Mouse (Mus musculus): Measurements from ENCODE around the gene Abcb4. TPM values are rescaled to one million over a fixed set of nuclear protein-coding genes. Genes with fewer than 3 reads are reported as not detected.

Gene Abcb4
- polyA plus RNA-seq, 1 experiment from 2014 or later = 0.27 TPM

DNA sequence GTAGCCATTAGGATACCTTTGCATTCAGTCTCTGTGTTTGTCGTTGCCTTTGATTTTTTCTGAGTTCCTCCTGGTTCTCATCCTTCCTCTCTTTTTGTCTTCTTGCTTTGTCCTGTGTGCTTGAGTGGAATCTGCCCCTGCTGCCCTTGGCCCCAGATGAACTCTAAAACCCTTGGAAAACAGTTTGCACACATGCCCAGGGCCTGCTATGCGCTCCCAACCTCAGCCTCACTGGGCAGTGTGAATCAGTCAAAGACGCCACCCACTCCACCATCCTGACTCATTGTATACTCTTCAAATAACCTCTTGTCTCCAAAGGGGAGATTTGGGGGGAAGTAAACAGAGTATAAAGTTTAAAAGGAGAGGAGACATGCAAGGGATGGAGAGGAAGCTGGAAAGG, 4.7 kb downstream of the Abcb4 start:
- DNase-seq (ENCODE audit: low spot score) (no peak), ATAC-seq (replicated peaks; ENCODE audit: low FRiP score, low TSS enrichment, low read depth) (no peak)
- no peaks in the 10 kb centered on the region for H3K9me3 ChIP-seq (ENCODE audit: control insufficient read depth, low read length)
- H3K4me2 ChIP-seq (ENCODE audit: low read length) = no peak overlapping the region
- H3K9ac ChIP-seq (ENCODE audit: low read length) = no peak overlapping the region
- no peaks in the 10 kb centered on the region for H3K4me1 ChIP-seq (replicated peaks; ENCODE audit: control insufficient read depth, insufficient read depth, low read length)
- 71% methylated on average over 3 of the region's 3 CpGs for WGBS
- H3K36me3 ChIP-seq (ENCODE audit: control insufficient read depth, insufficient read depth, low read length) = no peaks in the 10 kb centered on the region
- H3K27ac ChIP-seq (ENCODE audit: low read depth) = no peak overlapping the region
- no peak overlapping the region for H3K4me3 ChIP-seq (ENCODE audit: low read depth, low read length)
- 0 out of 2 replicates have a peak, but pooled peaks cover 8% of the 10 kb centered on the region for H3K27me3 ChIP-seq (replicated peaks; ENCODE audit: control insufficient read depth, insufficient read depth, low read length)

DNA sequence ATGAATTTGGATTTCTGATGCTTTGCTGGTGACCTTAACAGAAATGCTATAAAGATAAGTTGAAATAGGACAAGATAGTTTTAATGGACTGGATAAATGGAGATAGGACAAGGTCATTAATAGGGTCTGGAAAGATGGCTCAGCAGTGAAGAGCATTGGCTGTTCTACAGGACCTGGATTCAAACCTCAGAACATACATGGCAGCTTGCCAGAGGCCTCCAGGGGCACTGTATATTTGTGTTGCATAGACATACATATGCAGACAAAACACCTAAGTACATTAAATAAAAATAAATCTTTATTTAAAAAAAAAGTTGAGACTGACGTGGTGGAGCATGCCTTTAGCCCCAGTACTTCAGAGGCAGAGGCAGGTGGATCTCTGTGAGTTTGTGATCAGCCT, 7.5 kb downstream of the Abcb4 start:
- no peak overlapping the region for H3K9ac ChIP-seq (ENCODE audit: low read length)
- no peaks in the 10 kb centered on the region for H3K27me3 ChIP-seq (replicated peaks; ENCODE audit: control insufficient read depth, insufficient read depth, low read length)
- ATAC-seq (replicated peaks; ENCODE audit: low FRiP score, low TSS enrichment, low read depth) (no peak), DNase-seq (ENCODE audit: low spot score) (no peak)
- H3K27ac ChIP-seq (ENCODE audit: low read depth) = no peak overlapping the region
- no peak overlapping the region for H3K4me2 ChIP-seq (ENCODE audit: low read length)
- H3K36me3 ChIP-seq (ENCODE audit: control insufficient read depth, insufficient read depth, low read length) = no peaks in the 10 kb centered on the region
- 76% methylated on average over 1 of the region's 1 CpGs for WGBS
- H3K4me1 ChIP-seq (replicated peaks; ENCODE audit: control insufficient read depth, insufficient read depth, low read length) = no peaks in the 10 kb centered on the region
- H3K4me3 ChIP-seq (ENCODE audit: low read depth, low read length) = no peak overlapping the region
- H3K9me3 ChIP-seq (ENCODE audit: control insufficient read depth, low read length) = no peaks in the 10 kb centered on the region

- Histone ChIP-seq H3K36me3 (ENCODE audit: control insufficient read depth, insufficient read depth, low read length) (no peaks in the 10 kb centered on the region), H3K9ac (ENCODE audit: low read length) (no peak overlapping the region), H3K4me2 (ENCODE audit: low read length) (no peak overlapping the region), H3K27me3 (replicated peaks; ENCODE audit: control insufficient read depth, insufficient read depth, low read length) (no peaks in the 10 kb centered on the region), H3K9me3 (ENCODE audit: control insufficient read depth, low read length) (no peaks in the 10 kb centered on the region), H3K4me1 (replicated peaks; ENCODE audit: control insufficient read depth, insufficient read depth, low read length) (no peaks in the 10 kb centered on the region), H3K27ac (ENCODE audit: low read depth) (no peak overlapping the region), H3K4me3 (ENCODE audit: low read depth, low read length) (no peak overlapping the region)
- DNase-seq (ENCODE audit: low spot score) (no peak), ATAC-seq (replicated peaks; ENCODE audit: low FRiP score, low TSS enrichment, low read depth) (no peak)
- 80% methylated on average over 6 of the region's 6 CpGs for WGBS
Observed at GRCm38 (mm10) chr5:8902141-8902817, 8.8 kb downstream of the Abcb4 start.

GRCm38 (mm10) chr5:8904539-8904938, 11.0 kb downstream of the Abcb4 start:
- H3K4me3 ChIP-seq (ENCODE audit: low read depth, low read length) = no peak overlapping the region
- 79% methylated on average over 6 of the region's 6 CpGs for WGBS
- no peak overlapping the region for H3K27ac ChIP-seq (ENCODE audit: low read depth)
- H3K9ac ChIP-seq (ENCODE audit: low read length) = no peak overlapping the region
- no peaks in the 10 kb centered on the region for H3K36me3 ChIP-seq (ENCODE audit: control insufficient read depth, insufficient read depth, low read length)
- ATAC-seq (replicated peaks; ENCODE audit: low FRiP score, low TSS enrichment, low read depth) (no peak), DNase-seq (ENCODE audit: low spot score) (no peak)
- no peak overlapping the region for H3K4me2 ChIP-seq (ENCODE audit: low read length)
- H3K27me3 ChIP-seq (replicated peaks; ENCODE audit: control insufficient read depth, insufficient read depth, low read length) = no peaks in the 10 kb centered on the region
- H3K4me1 ChIP-seq (replicated peaks; ENCODE audit: control insufficient read depth, insufficient read depth, low read length) = no peaks in the 10 kb centered on the region
- H3K9me3 ChIP-seq (ENCODE audit: control insufficient read depth, low read length) = no peaks in the 10 kb centered on the region

- no peaks in the 10 kb centered on the region for H3K27me3 ChIP-seq (replicated peaks; ENCODE audit: control insufficient read depth, insufficient read depth, low read length)
- H3K9me3 ChIP-seq (ENCODE audit: control insufficient read depth, low read length) = no peaks in the 10 kb centered on the region
- DNase-seq (ENCODE audit: low spot score) (no peak), ATAC-seq (replicated peaks; ENCODE audit: low FRiP score, low TSS enrichment, low read depth) (no peak)
- H3K36me3 ChIP-seq (ENCODE audit: control insufficient read depth, insufficient read depth, low read length) = no peaks in the 10 kb centered on the region
- no peak overlapping the region for H3K4me2 ChIP-seq (ENCODE audit: low read length)
- no peak overlapping the region for H3K9ac ChIP-seq (ENCODE audit: low read length)
- H3K4me1 ChIP-seq (replicated peaks; ENCODE audit: control insufficient read depth, insufficient read depth, low read length) = no peaks in the 10 kb centered on the region
- WGBS = 84% methylated on average over 8 of the region's 8 CpGs
- no peak overlapping the region for H3K27ac ChIP-seq (ENCODE audit: low read depth)
- H3K4me3 ChIP-seq (ENCODE audit: low read depth, low read length) = no peak overlapping the region
Observed at GRCm38 (mm10) chr5:8911567-8912198, 18.2 kb downstream of the Abcb4 start.

GRCm38 (mm10) chr5:8916400-8916799, 22.9 kb downstream of the Abcb4 start:
- H3K36me3 ChIP-seq (ENCODE audit: control insufficient read depth, insufficient read depth, low read length) = no peaks in the 10 kb centered on the region
- no peak for DNase-seq (ENCODE audit: low spot score)
- WGBS = 86% methylated on average over 2 of the region's 2 CpGs
- H3K4me2 ChIP-seq (ENCODE audit: low read length) = no peak overlapping the region
- no peak overlapping the region for H3K27ac ChIP-seq (ENCODE audit: low read depth)
- no peak for ATAC-seq (replicated peaks; ENCODE audit: low FRiP score, low TSS enrichment, low read depth)
- H3K4me1 ChIP-seq (replicated peaks; ENCODE audit: control insufficient read depth, insufficient read depth, low read length) = no peaks in the 10 kb centered on the region
- H3K9ac ChIP-seq (ENCODE audit: low read length) = no peak overlapping the region
- no peaks in the 10 kb centered on the region for H3K27me3 ChIP-seq (replicated peaks; ENCODE audit: control insufficient read depth, insufficient read depth, low read length)
- H3K9me3 ChIP-seq (ENCODE audit: control insufficient read depth, low read length) = no peaks in the 10 kb centered on the region
- H3K4me3 ChIP-seq (ENCODE audit: low read depth, low read length) = no peak overlapping the region

DNA sequence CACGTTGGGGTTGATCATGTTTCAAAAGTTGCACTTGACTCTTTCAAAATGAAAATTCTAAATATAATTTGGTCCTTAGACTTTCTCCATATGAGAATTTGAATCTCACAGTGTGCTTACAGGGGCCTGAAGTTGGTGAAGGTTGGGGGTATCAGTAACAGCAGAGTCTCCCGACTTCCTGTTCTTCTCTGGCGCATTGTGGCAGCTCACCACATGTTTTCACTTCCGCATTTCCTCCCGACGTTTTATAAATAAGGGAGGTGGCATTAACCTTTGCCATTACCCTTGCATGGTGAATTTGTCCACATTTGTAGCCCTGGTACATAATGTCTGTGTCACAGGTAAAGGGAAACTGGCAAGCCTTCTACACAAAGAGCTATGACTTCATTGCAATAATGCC, 23.6 kb downstream of the Abcb4 start:
- 76% methylated on average over 6 of the region's 6 CpGs for WGBS
- Histone ChIP-seq H3K9me3 (ENCODE audit: control insufficient read depth, low read length) (no peaks in the 10 kb centered on the region), H3K9ac (ENCODE audit: low read length) (no peak overlapping the region), H3K36me3 (ENCODE audit: control insufficient read depth, insufficient read depth, low read length) (no peaks in the 10 kb centered on the region), H3K27me3 (replicated peaks; ENCODE audit: control insufficient read depth, insufficient read depth, low read length) (no peaks in the 10 kb centered on the region), H3K4me1 (replicated peaks; ENCODE audit: control insufficient read depth, insufficient read depth, low read length) (no peaks in the 10 kb centered on the region), H3K4me2 (ENCODE audit: low read length) (no peak overlapping the region), H3K4me3 (ENCODE audit: low read depth, low read length) (no peak overlapping the region), H3K27ac (ENCODE audit: low read depth) (no peak overlapping the region)
- DNase-seq (ENCODE audit: low spot score) (no peak), ATAC-seq (replicated peaks; ENCODE audit: low FRiP score, low TSS enrichment, low read depth) (no peak)

DNA sequence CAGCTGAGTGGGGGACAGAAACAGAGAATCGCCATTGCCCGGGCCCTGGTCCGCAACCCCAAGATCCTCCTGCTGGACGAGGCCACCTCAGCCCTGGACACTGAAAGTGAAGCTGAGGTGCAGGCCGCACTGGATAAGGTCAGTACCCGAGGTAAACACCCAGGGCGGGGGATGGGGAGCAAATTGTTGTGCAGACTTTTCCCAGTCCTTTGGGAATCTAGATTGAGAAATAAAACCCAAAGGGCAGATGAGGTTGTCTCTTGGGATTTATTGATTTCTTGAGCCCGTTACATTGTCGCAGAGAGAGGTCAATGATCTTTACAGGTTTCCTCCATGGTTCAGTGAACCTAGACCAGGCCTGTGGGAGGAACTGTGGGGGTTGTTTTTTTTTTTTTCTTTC, 34.9 kb downstream of the Abcb4 start:
- ATAC-seq (replicated peaks; ENCODE audit: low FRiP score, low TSS enrichment, low read depth) = no peak
- no peaks in the 10 kb centered on the region for H3K36me3 ChIP-seq (ENCODE audit: control insufficient read depth, insufficient read depth, low read length)
- peaks cover 5% of the 10 kb centered on the region; the same call in 1 of the 2 replicates for H3K9me3 ChIP-seq (ENCODE audit: control insufficient read depth, low read length)
- 78% methylated on average over 9 of the region's 9 CpGs for WGBS
- H3K4me2 ChIP-seq (ENCODE audit: low read length) = no peak overlapping the region
- H3K27me3 ChIP-seq (replicated peaks; ENCODE audit: control insufficient read depth, insufficient read depth, low read length) = no peaks in the 10 kb centered on the region
- H3K27ac ChIP-seq (ENCODE audit: low read depth) = no peak overlapping the region
- no peaks in the 10 kb centered on the region for H3K4me1 ChIP-seq (replicated peaks; ENCODE audit: control insufficient read depth, insufficient read depth, low read length)
- no peak overlapping the region for H3K9ac ChIP-seq (ENCODE audit: low read length)
- DNase-seq (ENCODE audit: low spot score) = no peak
- no peak overlapping the region for H3K4me3 ChIP-seq (ENCODE audit: low read depth, low read length)

DNA sequence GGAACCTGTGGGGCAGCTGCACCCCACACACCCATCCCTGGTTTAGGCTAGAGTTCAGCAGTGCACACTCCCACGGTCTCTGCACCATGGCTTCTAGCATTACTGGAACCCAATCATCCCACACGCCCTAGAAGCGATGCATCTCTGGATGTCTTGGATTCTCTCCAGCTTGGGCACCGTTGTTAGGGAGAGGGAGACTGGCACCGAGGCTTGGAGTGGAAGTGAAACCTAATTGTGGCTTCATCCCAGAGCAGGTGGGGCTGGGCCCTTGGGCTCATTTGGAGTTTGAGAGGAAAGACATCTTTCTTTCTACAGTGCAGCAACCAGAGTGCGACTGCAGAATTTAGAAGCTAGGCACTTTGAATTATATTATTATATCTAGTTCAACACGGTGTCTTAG, 44.4 kb downstream of the Abcb4 start:
- WGBS = 90% methylated on average over 7 of the region's 7 CpGs
- Histone ChIP-seq H3K9me3 (ENCODE audit: control insufficient read depth, low read length) (no peaks in the 10 kb centered on the region), H3K4me1 (replicated peaks; ENCODE audit: control insufficient read depth, insufficient read depth, low read length) (no peaks in the 10 kb centered on the region), H3K27ac (ENCODE audit: low read depth) (no peak overlapping the region), H3K4me3 (ENCODE audit: low read depth, low read length) (no peak overlapping the region), H3K4me2 (ENCODE audit: low read length) (no peak overlapping the region), H3K36me3 (ENCODE audit: control insufficient read depth, insufficient read depth, low read length) (no peaks in the 10 kb centered on the region), H3K9ac (ENCODE audit: low read length) (no peak overlapping the region), H3K27me3 (replicated peaks; ENCODE audit: control insufficient read depth, insufficient read depth, low read length) (no peaks in the 10 kb centered on the region)
- no peak for DNase-seq (ENCODE audit: low spot score)
- ATAC-seq (replicated peaks; ENCODE audit: low FRiP score, low TSS enrichment, low read depth) = no peak
